Mouse (Mus musculus) gastrocnemius, postnatal 36 days (tissue): Measurements from ENCODE around the gene Cep41. TPM values are rescaled to one million over a fixed set of nuclear protein-coding genes. Genes with fewer than 3 reads are reported as not detected.

Source experiments
- DNase-seq, 2 experiments: peaks; one replicate each; pipeline ENCODE4 v3.0.0; 2022
- intact Hi-C: fragments of 180-260 bp; cut with DNase I; formaldehyde crosslinking; loops from one replicate; pipeline ENCODE4 v1.15.1; 2025
- long read RNA-seq, 2 experiments: library from polyadenylated mRNA; stranded (forward); transcript quantifications; one replicate each; pipeline ENCODE4 v2.0.0; 2021
- total RNA-seq, 2 experiments: library from RNA; stranded (reverse); gene quantifications; 2 replicates each; pipeline ENCODE4 v1.2.3; 2021

The Cep41 gene
- total RNA-seq = under 1 TPM; 0.47 to 0.79 TPM
- long read RNA-seq, experiment 1, partial matches to known transcripts = 0 of 1 reads
- long read RNA-seq, experiment 1, other reads (novel, unspliced or antisense) = 0 of 1 reads
- long read RNA-seq, experiment 2 = 0 reads

- peak; percentile 89 to 97 for DNase-seq
- intact Hi-C loops = no loop called here
Measured at GRCm38 (mm10) chr6:30693350-30693991, at the start of gene Cep41. TSS of gene Cep41 (minus strand) at chr6:30693749.

GRCm38 (mm10) chr6:30739177-30739747 is 45.7 kb upstream of the Cep41 start:
- DNase-seq = no peak
- intact Hi-C loops = no loop called here

DNA sequence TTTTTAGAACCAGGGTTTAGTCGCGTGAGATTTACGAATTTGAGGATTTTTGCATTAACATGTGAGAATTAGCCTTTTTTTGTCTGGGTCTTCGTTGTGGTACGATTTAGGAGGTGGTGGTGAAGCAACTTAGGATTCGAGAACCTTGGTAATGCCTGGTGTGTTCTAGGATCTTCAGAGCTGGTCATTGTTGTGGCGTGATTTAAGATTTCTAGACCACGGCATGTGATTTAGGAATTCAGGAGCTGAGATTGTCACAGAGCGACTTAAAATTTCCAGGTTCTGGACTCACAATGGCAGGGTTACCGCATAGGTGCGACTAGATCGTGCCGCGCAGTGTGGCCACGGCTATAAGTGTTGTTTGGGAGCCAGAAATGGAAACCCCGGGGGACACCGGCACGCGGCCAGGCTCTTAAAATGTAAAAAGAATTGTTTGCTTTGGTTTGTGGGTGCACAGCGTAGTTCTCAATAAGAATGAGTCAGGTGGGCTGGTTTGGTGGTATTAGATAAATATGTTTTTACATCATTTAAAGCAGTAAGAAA is 45.0 kb upstream of the Cep41 start:
- no peak for DNase-seq
- intact Hi-C loops = no loop called here

- intact Hi-C loops = no loop called here
- DNase-seq = peak; percentile 52 to 64
Measured at GRCm38 (mm10) chr6:30737548-30738463, 44.3 kb upstream of the Cep41 start.

- intact Hi-C loops = no loop called here
Measured at GRCm38 (mm10) chr6:30736864-30737547, 43.5 kb upstream of the Cep41 start.

DNA sequence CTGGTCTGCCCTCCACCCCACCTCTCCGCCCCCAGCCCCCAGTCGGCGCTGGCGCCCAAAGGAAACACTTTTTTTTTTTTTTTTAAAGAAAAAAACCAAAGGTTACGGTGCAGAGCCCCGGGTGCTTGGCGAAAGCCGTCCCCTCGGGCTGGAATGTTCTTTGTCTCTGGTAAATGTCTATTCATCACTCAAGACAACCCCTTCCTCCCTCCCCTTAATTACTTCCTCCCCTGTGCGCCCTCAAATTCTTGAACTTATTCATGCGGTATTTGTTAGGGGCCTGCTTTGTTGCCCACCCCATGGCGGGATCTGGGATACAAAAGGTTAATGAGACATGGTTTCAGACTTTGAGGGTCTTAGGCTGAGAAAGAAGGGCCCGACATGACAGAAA is 42.8 kb upstream of the Cep41 start:
- intact Hi-C loops = no loop called here
- DNase-seq = no peak

More at GRCm38 (mm10) chr6:30736864-30737547, 43.5 kb upstream of the Cep41 start:
- DNase-seq = peak; percentile 53 to 62

DNA sequence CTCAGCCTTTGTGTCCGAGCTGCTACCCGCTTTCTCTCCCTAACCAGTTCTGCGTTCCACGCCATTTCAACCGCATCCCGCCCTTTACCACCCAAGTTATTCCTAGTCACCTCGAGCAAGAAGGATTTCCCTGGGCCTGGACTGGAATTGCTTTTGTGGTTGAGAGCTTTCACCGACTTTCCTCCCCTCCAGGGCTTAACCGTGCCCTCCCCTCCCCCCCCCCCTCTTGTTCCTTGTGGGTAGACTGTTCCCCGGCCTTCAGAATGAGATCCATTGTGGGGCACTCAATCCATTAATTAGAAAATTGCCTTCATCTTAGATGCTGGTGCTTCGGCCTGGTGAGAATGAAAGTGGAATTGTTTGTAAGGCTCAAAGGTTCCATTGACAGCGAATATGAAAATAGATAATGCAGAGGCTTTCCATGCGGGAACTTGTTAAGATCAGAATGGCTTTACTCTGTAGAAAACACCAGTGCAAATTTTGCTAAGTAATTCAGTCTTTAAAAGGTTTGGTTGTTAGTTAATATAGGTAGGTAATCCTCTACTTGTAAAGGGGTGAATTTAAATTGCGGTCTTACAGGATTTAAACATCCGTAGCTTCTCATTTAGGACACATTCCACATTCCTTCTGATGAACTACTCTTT is 42.3 kb upstream of the Cep41 start:
- DNase-seq = no peak
- intact Hi-C loops = no loop called here

GRCm38 (mm10) chr6:30734988-30735727 is 41.6 kb upstream of the Cep41 start:
- intact Hi-C loops = no loop called here
- DNase-seq = no peak

DNA sequence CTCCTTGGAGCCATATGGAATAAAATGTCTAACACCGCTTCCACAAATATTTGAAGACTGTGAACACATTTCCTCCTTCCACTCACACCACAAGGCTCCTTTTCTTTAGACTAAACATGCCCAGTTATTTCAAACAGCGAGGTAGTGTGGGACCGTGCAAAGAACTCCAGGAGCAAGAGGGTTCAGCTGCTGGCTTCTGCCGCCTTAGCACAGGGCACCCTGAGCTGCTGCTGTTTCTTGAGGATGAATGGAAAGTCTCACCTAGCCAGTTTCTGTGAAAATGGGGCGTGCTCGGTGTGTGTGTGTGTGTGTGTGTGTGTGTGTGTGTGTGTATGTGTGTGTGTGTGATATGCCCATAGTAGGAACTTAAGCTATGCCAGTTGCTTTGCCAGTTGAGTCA is 40.9 kb upstream of the Cep41 start:
- intact Hi-C loops = no loop called here
- DNase-seq = no peak

DNA sequence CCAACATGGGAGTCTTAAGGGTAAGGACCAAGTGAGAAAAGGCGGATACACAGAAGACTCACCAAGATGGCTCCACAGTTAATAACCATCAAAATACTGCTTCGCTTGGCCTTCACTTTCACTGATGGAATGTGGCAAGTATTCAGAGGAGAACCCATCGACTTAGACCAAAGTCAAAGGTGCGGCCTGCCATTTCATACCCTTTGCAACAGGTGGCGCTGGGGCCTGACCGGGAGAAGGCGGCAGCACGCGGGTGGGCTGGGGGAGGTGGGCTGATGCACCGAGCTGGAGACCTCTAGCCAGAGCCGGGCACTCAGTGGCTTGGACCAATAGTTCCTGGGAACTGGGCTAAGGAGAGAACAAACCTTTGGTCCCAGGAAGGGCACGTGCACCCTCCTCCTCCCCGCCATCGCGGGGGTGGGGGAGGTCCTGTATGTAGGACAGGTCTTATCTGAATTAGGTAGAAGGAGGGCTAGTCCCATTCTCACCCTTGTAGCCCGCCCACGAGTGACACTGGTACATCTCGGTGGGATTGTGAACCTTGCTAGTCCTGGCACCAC is 39.1 kb upstream of the Cep41 start:
- no peak for DNase-seq
- intact Hi-C loops = no loop called here

- intact Hi-C loops = no loop called here
- no peak for DNase-seq
Measured at GRCm38 (mm10) chr6:30730301-30730971, 36.9 kb upstream of the Cep41 start.

- DNase-seq = no peak
- intact Hi-C loops = no loop called here
Measured at GRCm38 (mm10) chr6:30723331-30723730, 29.8 kb upstream of the Cep41 start, which contains the start of gene Mest. TSS of gene Mest (plus strand) at chr6:30723547.

GRCm38 (mm10) chr6:30722385-30723164 is 29.0 kb upstream of the Cep41 start:
- no peak for DNase-seq
- intact Hi-C loops = no loop called here

GRCm38 (mm10) chr6:30716796-30717195 is 23.2 kb upstream of the Cep41 start:
- no peak for DNase-seq
- intact Hi-C loops = no loop called here

DNA sequence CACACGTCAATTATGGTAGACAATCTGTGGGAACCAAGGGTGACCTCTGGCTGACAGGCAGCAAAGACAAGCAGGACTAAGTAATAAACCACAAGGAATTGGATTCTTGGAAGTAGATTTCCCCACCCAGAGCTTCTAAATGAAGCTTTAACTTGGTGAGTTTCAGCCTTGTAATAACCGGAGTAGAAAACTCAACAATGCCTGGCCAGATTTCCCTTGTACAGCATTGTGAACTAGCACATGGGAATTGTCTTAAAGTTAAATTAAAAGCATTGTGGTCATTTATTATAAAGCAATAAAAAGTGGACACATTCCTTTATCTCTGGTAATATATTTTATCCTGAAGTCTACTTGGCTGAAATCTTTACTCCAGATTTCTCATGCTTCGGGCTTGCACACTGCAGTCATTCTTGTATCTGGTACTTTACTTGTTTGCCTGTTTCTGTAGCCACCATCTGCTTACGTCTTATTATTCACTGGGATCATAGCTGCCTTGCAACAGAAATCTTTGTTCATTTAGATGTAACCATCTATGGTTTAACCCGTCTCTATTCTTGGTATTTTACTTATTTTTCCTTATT is 21.4 kb upstream of the Cep41 start:
- intact Hi-C loops = no loop called here
- DNase-seq = no peak

DNA sequence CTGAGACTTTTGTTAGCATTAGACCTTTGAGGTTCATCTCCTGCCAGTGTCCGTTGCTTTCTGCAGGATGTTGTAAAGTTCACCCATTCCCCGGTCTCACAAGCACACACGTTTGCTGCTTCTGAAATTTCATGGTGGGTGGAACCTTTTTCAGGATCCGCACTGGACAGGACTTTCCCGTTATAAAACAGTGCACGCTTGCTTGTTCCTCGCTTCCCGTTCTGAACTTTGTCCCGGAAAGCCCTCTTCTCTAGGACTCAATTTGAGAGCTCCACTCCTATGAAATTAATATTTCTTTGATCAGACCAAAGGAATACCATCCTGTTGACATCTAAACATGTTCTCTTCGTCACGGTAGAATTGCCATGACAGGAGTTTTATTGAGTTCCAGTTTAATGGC is 20.3 kb upstream of the Cep41 start:
- no peak for DNase-seq
- intact Hi-C loops = no loop called here

- DNase-seq = no peak
- intact Hi-C loops = no loop called here
Measured at GRCm38 (mm10) chr6:30713455-30713854, 19.9 kb upstream of the Cep41 start.
